Mouse (Mus musculus): ENCODE results near the gene Gm44502. TPM values are rescaled to one million over a fixed set of nuclear protein-coding genes. Genes with fewer than 3 reads are reported as not detected.
A peak's percentile ranks its signal among the peaks of the same experiment; 100 is the strongest.

Gm44502 gene
- total RNA-seq, 2 experiments from 2014 or later = 0.66 to 0.81 TPM

DNA sequence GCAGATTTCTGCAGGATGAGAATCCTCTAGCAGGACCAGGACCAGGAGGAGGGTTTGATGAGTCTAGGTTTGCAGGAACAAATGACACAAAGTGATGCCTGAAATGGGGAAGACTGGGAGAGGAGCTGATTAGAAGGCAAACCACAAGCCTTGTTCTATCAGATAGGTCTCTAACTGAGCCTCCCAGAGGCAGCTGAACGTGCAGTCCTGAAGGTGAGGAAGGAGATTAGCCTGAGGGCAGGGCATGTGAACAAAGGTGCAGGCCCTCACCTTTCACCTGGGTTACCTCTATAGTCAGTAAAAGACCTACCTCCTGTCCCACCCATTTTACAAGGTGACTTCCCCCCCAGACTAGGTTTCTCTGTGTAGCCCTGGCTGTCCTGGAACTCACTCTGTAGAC, 29.8 kb downstream of the Gm44502 start:
- no peak for DNase-seq

GRCm38 (mm10) chr15:89398146-89398545, 31.4 kb downstream of the Gm44502 start:
- no peak for DNase-seq

DNA sequence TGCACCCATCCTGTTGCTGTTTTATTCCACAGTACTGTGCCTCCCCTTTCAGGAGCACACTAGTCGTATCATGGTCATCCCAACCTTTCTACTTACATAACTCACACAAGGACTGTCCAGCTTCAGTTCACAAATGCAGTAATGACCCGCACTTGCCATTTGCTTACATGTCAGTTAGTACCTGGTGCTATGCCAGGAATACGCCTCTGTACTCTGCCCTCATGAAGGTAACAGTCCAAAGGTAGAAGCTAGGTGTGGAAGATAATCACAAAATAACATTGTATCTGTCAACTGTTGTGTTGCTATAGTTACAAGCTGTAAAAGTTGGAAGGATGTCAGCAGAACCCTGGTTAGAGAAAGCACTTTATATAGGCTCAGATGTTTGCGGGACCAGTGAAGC, 32.6 kb downstream of the Gm44502 start:
- DNase-seq = no peak

DNA sequence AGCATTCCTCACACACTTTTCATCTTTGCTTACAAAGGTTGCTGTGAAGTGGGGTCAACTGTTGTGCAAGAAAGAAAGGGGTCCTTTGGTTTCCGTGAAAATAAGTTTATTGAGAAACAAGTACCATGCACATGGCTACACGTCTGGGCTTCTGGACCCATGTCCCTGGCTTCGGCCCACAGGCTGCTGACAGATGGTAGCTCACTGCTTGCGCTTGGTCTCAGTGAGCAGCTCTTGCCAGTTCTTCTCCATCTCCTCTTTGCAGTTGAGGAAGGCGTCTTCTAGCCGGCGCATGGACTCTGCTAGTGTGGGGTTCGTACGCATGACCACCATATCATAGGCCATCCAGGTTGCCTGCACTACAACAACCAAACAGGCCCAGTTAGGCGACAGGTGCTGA, 39.4 kb downstream of the Gm44502 start:
- no peak for DNase-seq

GRCm38 (mm10) chr15:89387127-89387526, 42.4 kb downstream of the Gm44502 start:
- no peak for DNase-seq

DNA sequence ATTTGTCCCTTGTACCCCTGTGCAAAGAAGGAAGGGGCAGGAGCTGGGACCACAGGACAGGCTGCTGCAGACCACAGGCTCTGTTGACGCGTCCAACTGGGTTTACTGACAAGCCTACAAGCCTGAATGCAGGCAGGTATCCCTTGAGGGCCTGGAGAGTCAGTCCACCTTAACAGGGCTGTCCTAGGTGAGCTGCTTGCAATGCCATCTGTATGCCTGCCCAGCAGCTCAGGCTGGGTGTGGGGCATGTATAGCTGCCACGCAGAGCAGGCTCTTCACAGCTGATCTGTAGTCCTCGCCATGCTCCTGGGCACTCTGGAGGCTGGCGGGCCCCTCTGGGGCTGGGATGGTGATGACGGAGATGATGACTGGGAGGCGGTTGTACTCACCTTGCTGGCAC, 44.9 kb downstream of the Gm44502 start, which contains the start of gene Klhdc7b:
Gene Klhdc7b, plus strand, starts transcription at position 301 of the 400 bp plus-strand sequence.
- no peak for DNase-seq

DNA sequence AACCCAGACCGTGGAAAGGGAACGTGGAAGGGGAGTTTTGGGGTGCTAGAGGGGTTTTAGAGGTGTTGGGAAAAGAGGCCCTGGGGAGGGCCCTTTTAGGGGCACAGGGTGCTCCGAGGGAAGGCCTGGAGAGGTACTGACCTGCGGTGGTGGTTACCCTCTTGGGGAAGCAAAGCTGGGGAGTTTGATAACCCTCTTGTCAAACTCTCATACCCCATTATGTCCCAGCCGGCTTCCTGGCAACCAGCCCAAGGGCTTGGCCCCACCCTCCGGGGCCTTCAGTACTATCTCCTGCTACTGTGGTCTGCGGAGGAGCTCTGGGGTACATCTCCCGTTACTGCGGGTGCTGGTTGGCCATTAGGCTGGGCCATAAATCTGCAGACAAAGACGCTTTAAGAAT, 50.1 kb downstream of the Gm44502 start:
- peak; percentile 39 for DNase-seq

- peak; percentile 15 for DNase-seq
Measured at GRCm38 (mm10) chr15:89378831-89379401, 50.6 kb downstream of the Gm44502 start, which contains the start of gene Odf3b. TSS of gene Odf3b (minus strand) at chr15:89379282.

GRCm38 (mm10) chr15:89377938-89378828, 51.3 kb downstream of the Gm44502 start:
- peak; percentile 10 for DNase-seq

DNA sequence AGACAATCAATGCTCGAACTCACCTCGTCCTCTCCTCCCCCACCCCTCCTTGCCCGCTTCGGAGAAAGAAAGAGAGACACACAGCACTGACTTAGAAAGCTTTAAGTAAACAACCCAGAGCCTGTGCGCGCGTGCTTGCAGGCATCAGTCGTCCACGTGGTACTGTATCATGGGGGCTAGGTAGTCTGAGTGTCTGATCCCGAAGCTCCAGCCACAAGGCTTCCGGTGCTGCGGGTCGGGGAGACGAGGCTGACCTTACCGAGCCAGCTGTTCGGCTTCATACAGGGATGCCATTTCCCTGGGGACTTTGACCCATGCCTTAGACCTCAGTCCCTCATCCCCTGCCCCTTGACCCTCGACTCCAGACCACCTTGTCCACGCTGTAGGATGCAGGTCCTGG, 52.1 kb downstream of the Gm44502 start:
- DNase-seq = no peak

- no peak for DNase-seq
Measured at GRCm38 (mm10) chr15:89376957-89377356, 52.5 kb downstream of the Gm44502 start, which contains the start of gene Tymp. TSS of gene Tymp (minus strand) at chr15:89377039.

- DNase-seq = no peak
Measured at GRCm38 (mm10) chr15:89376040-89376439, 53.5 kb downstream of the Gm44502 start.

GRCm38 (mm10) chr15:89374801-89375534, 54.5 kb downstream of the Gm44502 start:
- DNase-seq = no peak

DNA sequence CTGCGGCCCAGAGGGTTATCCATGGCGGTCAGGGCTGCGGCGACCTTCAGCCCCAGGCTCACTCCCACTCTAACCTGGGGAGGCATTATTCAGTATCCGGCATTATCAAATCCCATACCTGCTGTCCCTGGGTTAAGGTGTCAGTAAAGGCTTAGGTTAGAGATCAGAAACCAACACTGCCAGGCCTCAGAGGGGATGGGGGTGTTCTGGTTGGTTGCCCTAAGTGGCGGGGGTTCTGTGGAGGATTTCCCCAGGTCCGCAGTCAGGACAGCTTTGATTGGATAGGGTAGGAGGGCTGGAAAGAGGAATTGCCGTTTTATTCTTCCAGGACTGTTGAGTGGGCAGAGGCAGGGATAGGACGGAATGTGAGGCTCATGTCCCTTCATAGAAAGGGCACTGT, 55.2 kb downstream of the Gm44502 start:
- no peak for DNase-seq

DNA sequence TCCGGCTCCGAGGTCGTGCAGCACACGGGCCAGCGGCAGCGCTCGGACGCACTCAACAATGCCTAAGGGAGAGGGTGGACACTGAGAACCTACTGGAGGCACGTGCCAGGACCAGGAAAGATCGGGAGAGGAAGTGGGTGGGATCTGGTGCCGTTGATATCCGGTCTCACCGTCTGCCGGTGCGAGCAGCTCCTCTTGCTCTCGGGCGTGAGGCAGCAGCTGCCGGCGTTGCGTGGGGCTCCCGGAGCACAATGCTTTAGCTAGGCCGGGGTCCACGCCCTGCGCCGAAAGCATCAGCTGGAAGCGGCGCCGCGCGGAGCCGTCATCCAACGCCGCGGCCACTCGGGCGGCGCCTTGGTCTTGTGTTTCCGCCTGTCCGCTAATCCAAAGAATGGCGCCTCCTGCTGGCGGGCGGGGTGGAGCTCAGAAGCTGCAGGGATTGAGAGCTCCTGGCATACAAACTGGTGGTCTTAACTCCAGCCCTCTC, 55.7 kb downstream of the Gm44502 start, which contains the start of gene Sco2:
Gene Sco2, minus strand, starts transcription at position 85 of the 487 bp plus-strand sequence.
- DNase-seq = peak; percentile 98

DNA sequence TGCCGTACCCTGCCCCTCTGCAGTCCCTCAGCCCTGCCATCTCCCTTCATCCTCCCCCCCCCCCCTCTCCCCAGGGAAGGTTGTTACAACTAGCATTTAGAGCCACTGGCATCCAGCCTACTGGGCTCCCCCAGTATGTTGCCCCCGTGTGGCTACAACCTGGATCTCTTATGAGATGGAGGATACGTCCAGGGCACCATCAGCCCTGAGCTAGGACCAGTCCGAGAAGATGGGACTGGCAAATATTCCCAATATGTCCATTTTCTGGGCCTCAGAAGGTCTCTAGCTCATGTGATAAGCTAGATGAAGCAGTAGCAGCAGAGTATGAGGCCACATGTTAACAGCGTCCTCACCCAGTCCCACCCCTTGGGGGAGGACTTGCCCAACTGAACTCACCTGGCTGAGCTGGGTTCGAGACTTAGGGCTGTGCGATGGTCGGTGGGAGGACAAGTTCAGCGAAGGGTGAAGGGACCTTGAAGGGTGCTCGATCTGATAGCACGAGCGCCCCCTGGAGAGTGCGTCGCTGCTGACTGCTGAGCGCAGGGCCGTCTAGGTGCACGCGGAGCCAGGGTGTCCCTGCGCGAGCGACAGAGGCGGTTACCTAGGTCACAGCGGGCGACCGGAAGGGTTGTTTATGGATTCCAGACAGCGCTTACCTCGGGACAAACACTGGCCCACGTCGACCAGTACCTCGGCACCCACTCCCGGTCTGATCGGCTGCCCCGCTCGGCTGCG, 56.3 kb downstream of the Gm44502 start:
- DNase-seq = peak; percentile 88

DNA sequence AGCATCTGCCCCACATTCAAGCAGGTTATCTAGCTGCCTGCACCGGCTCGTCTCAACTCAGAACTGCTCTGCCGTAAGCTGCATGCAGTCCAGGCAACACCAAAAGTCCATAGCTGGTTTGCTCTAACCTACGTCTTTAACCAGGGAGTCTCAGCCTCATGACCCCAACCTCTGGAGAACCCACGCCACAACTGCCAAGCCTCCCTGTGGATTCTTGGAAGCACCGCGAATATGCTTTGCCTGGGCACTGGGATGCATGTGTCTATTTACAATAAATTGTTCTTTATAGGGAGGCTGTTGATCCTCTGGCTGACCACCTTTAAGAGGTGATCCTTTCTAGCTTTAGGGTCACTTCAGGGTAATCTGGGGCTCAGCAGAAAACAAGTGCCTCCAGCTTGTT, 57.0 kb downstream of the Gm44502 start:
- no peak for DNase-seq

DNA sequence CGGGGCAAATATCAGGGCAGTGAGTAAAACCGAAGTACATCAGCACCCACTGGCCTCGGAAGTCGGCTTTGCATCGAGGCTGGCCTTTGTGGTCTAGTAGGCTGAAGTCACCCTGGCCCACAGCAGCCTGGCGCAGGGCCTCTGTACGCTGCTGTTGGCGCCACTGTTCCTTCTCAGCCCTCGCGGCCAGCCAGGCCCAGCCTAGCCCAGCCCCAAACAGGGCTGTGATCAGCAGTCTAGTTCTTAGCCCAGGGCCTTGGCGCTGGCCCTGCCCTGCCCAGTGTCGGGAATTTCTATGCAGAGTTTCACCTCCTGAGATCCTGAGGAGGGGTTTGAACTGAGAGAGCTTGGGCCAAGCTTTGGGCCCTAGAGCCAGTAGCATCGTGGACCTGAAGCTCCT, 57.4 kb downstream of the Gm44502 start:
- DNase-seq = no peak
